Mouse (Mus musculus) adrenal gland, adult 8-10 months (tissue): ENCODE results near the gene Zfp385b. TPM values are rescaled to one million over a fixed set of nuclear protein-coding genes. Genes with fewer than 3 reads are reported as not detected.

Experiments
- DNase-seq: peaks from one replicate; pipeline ENCODE4 v3.0.0; 2022
- total RNA-seq, 4 experiments: library from RNA; stranded (reverse); gene quantifications; 2 replicates each; pipeline ENCODE4 v1.2.4; 2022

Gene Zfp385b
- total RNA-seq, 4 experiments from 2014 or later, result 0.15 to 0.62 (median 0.51) TPM

GRCm38 (mm10) chr2:77790295-77790694 lies 29.1 kb downstream of the Zfp385b start:
- no peak for DNase-seq

- no peak for DNase-seq
These were observed 38.0 kb downstream of the Zfp385b start for GRCm38 (mm10) chr2:77781390-77781789.

GRCm38 (mm10) chr2:77777781-77778180 lies 41.7 kb downstream of the Zfp385b start:
- no peak for DNase-seq

GRCm38 (mm10) chr2:77777047-77777686 lies 42.3 kb downstream of the Zfp385b start:
- no peak for DNase-seq

GRCm38 (mm10) chr2:77775247-77775880 lies 44.1 kb downstream of the Zfp385b start:
- DNase-seq, result no peak

GRCm38 (mm10) chr2:77770056-77770697 lies 49.3 kb downstream of the Zfp385b start:
- no peak for DNase-seq

- no peak for DNase-seq
These were observed 51.0 kb downstream of the Zfp385b start for GRCm38 (mm10) chr2:77768321-77768886.

GRCm38 (mm10) chr2:77761967-77762366 lies 57.5 kb downstream of the Zfp385b start:
- DNase-seq, result no peak

GRCm38 (mm10) chr2:77758403-77759071 lies 60.9 kb downstream of the Zfp385b start:
- no peak for DNase-seq

GRCm38 (mm10) chr2:77752491-77752890 lies 66.9 kb downstream of the Zfp385b start:
- DNase-seq, result no peak

GRCm38 (mm10) chr2:77749631-77750030 lies 69.8 kb downstream of the Zfp385b start:
- no peak for DNase-seq

GRCm38 (mm10) chr2:77746417-77746816 lies 73.0 kb downstream of the Zfp385b start:
- DNase-seq, result no peak

GRCm38 (mm10) chr2:77745246-77745645 lies 74.2 kb downstream of the Zfp385b start:
- no peak for DNase-seq

GRCm38 (mm10) chr2:77742359-77742758 lies 77.1 kb downstream of the Zfp385b start:
- no peak for DNase-seq

GRCm38 (mm10) chr2:77730196-77730595 lies 89.2 kb downstream of the Zfp385b start:
- DNase-seq, result peak; percentile 50

GRCm38 (mm10) chr2:77726798-77727197 lies 92.6 kb downstream of the Zfp385b start:
- no peak for DNase-seq

GRCm38 (mm10) chr2:77720806-77721205 lies 98.6 kb downstream of the Zfp385b start:
- no peak for DNase-seq

- DNase-seq, result no peak
These were observed 103.1 kb downstream of the Zfp385b start for GRCm38 (mm10) chr2:77716367-77716766.

GRCm38 (mm10) chr2:77713886-77714285 lies 105.6 kb downstream of the Zfp385b start:
- DNase-seq, result peak; percentile 57

GRCm38 (mm10) chr2:77711751-77712150 lies 107.7 kb downstream of the Zfp385b start:
- no peak for DNase-seq

- DNase-seq, result no peak
These were observed 110.1 kb downstream of the Zfp385b start for GRCm38 (mm10) chr2:77709206-77709794.

GRCm38 (mm10) chr2:77707138-77707537 lies 112.3 kb downstream of the Zfp385b start:
- DNase-seq, result no peak
